Mouse (Mus musculus) right cerebral cortex, adult 18-20 months (tissue): Measurements from ENCODE around the gene Itgb2l.
"Not testable (repeated sequence)": the region's sequence is repeated elsewhere in the genome, so short reads cannot be mapped to it uniquely, and the experiment has no call there.

ENCODE experiments used
- DNase-seq: peaks from one replicate; pipeline ENCODE4 v3.0.0; 2022; ENCODE audit warnings: mixed read lengths

Gene Itgb2l

GRCm38 (mm10) chr16:96443468-96443867, at the start of gene Itgb2l:
Gene Itgb2l (minus strand): TSS chr16:96443619.
- DNase-seq: no peak

- DNase-seq: no peak
These were observed 48.1 kb upstream of the Itgb2l start for GRCm38 (mm10) chr16:96491530-96491929.

- DNase-seq: no peak
These were observed 44.6 kb upstream of the Itgb2l start for GRCm38 (mm10) chr16:96488038-96488437.

GRCm38 (mm10) chr16:96487007-96487684, 43.7 kb upstream of the Itgb2l start:
- DNase-seq: no peak

- DNase-seq: no peak
These were observed 38.4 kb upstream of the Itgb2l start for GRCm38 (mm10) chr16:96481791-96482190.

- DNase-seq: no peak
These were observed 30.8 kb upstream of the Itgb2l start for GRCm38 (mm10) chr16:96474185-96474584.

GRCm38 (mm10) chr16:96472816-96473215, 29.4 kb upstream of the Itgb2l start:
- DNase-seq: no peak

- no peak for DNase-seq
These were observed 28.9 kb upstream of the Itgb2l start for GRCm38 (mm10) chr16:96472361-96472760.

- DNase-seq: no peak
These were observed 26.2 kb upstream of the Itgb2l start for GRCm38 (mm10) chr16:96469640-96470039.

- peak; percentile 82 for DNase-seq
These were observed 25.3 kb upstream of the Itgb2l start for GRCm38 (mm10) chr16:96468698-96469097.

- no peak for DNase-seq
These were observed 24.6 kb upstream of the Itgb2l start for GRCm38 (mm10) chr16:96468011-96468410.

- peak; percentile 92 for DNase-seq
These were observed 24.0 kb upstream of the Itgb2l start, which contains the start of gene Pcp4 for GRCm38 (mm10) chr16:96467445-96467844. Gene Pcp4 (plus strand): TSS chr16:96467606.

GRCm38 (mm10) chr16:96460788-96461187, 17.4 kb upstream of the Itgb2l start:
- no peak for DNase-seq

- DNase-seq: no peak
These were observed 15.9 kb upstream of the Itgb2l start for GRCm38 (mm10) chr16:96459356-96459755.

GRCm38 (mm10) chr16:96457612-96458011, 14.2 kb upstream of the Itgb2l start:
- DNase-seq: no peak

GRCm38 (mm10) chr16:96454086-96454485, 10.7 kb upstream of the Itgb2l start:
- DNase-seq: no peak

- not testable (repeated sequence) for DNase-seq
These were observed 7.5 kb upstream of the Itgb2l start for GRCm38 (mm10) chr16:96450871-96451270.

- DNase-seq: no peak
These were observed 1.6 kb downstream of the Itgb2l start for GRCm38 (mm10) chr16:96441826-96442225.

- no peak for DNase-seq
These were observed 2.5 kb downstream of the Itgb2l start for GRCm38 (mm10) chr16:96440871-96441270.

GRCm38 (mm10) chr16:96439682-96440081, 3.7 kb downstream of the Itgb2l start:
- DNase-seq: no peak

- DNase-seq: no peak
These were observed 4.5 kb downstream of the Itgb2l start for GRCm38 (mm10) chr16:96438946-96439345.

- DNase-seq: no peak
These were observed 9.2 kb downstream of the Itgb2l start for GRCm38 (mm10) chr16:96434024-96434785.

GRCm38 (mm10) chr16:96433266-96433665, 10.2 kb downstream of the Itgb2l start:
- DNase-seq: no peak

GRCm38 (mm10) chr16:96429046-96429445, 14.4 kb downstream of the Itgb2l start:
- no peak for DNase-seq
